In genomic region chr2:102252651-102253050, GRCm38 (mm10) we compare ENCODE assay signal across 13 mouse cellular contexts.
A peak's percentile ranks its signal among the peaks of the same experiment; 100 is the strongest.
DNase-seq lines count a peak whose midpoint lies in the region; ATAC-seq and TF ChIP-seq lines count a peak whose summit lies in the region.
"Had no signal": no experiment of that assay in that cellular context is flagged by ENCODE, and none has a peak within 500 bp of the region (broad histone marks: within the 10 kb centered on the region; RNA-seq: fewer than 3 reads in every experiment).

No protein-coding gene starts in this region.

- no peak for TF ChIP-seq POLR2A in cerebellum, adult 2 months (IDR thresholded peaks at IDR 0.05; ENCODE audit: borderline replicate concordance, insufficient read depth, low read length)

- DNase-seq in cerebellum, adult 2 months: peak; percentile 21 to 22
- DNase-seq in cerebellum, adult 9-10 months: no peak
- peak; percentile 21 for DNase-seq in kidney, postnatal 10 days
- no peak for DNase-seq in kidney, adult 9 months
- DNase-seq in Muller cell, postnatal 12 days (ENCODE audit: inconsistent ontology term): peak; percentile 60
- DNase-seq in cerebellum, postnatal 25 days: peak; percentile 18 to 34
- no peak for DNase-seq in embryo, embryonic 10 days (ENCODE audit: low spot score)
- DNase-seq: gastrocnemius, adult 2 months; kidney, adult 8-10 months; liver, postnatal 0 days; right cerebral cortex, postnatal 14 days had no signal

- no peak for TF ChIP-seq CTCF in cerebellum, adult 2 months (IDR thresholded peaks at IDR 0.05; ENCODE audit: borderline replicate concordance, insufficient read depth, low read depth, low read length)

- H3K9ac ChIP-seq in intestine, embryonic 16.5 days (ENCODE audit: low read depth, low read length): no peak overlapping the region
- H3K9ac ChIP-seq: liver, postnatal 0 days had no signal

- no peak overlapping the region for H3K4me3 ChIP-seq in cerebellum, adult 2 months (replicated peaks; ENCODE audit: insufficient read depth, low read depth, low read length)
- H3K4me3 ChIP-seq in intestine, embryonic 16.5 days (ENCODE audit: low read length): no peak overlapping the region
- H3K4me3 ChIP-seq: gastrocnemius, adult 2 months had no signal

- no peak overlapping the region for H3K4me2 ChIP-seq in intestine, embryonic 16.5 days (ENCODE audit: low read depth, low read length)
- H3K4me2 ChIP-seq: midbrain, embryonic 11.5 days had no signal

- no peak overlapping the region; the same call in 1 of the 2 replicates for H3K27ac ChIP-seq in cerebellum, adult 2 months (ENCODE audit: insufficient read depth, low read length)
- H3K27ac ChIP-seq in intestine, embryonic 16.5 days (ENCODE audit: low read length): no peak overlapping the region
- H3K27ac ChIP-seq: gastrocnemius, adult 2 months had no signal

- no peaks in the 10 kb centered on the region for H3K36me3 ChIP-seq in intestine, embryonic 16.5 days (ENCODE audit: control insufficient read depth, insufficient read depth, low read length)

- 31% methylated on average over 4 of the region's 4 CpGs for WGBS in cerebellum, adult 2 months
- 61% methylated on average over 4 of the region's 4 CpGs for WGBS in intestine, embryonic 16.5 days

- H3K9me3 ChIP-seq in intestine, embryonic 16.5 days (ENCODE audit: control insufficient read depth, low read length): no peaks in the 10 kb centered on the region

- peaks cover 3% of the 10 kb centered on the region; the same call in 1 of the 2 replicates for H3K4me1 ChIP-seq in cerebellum, adult 2 months (ENCODE audit: control insufficient read depth, insufficient read depth, low read length)
- H3K4me1 ChIP-seq in intestine, embryonic 16.5 days (ENCODE audit: control insufficient read depth, insufficient read depth, low read length): peaks cover 4% of the 10 kb centered on the region

- H3K27me3 ChIP-seq in cerebellum, adult 2 months (ENCODE audit: control insufficient read depth, insufficient read depth, low read length): no peaks in the 10 kb centered on the region
- H3K27me3 ChIP-seq in intestine, embryonic 16.5 days (replicated peaks; ENCODE audit: control insufficient read depth, insufficient read depth, low read length): no peaks in the 10 kb centered on the region

- no peak for ATAC-seq in intestine, embryonic 16.5 days
- ATAC-seq: liver, postnatal 0 days had no signal

Comparison
In these comparisons a context has a peak if more than half of its experiments do, and no peak if none do; other contexts are left out.
1. DNase-seq: peak in cerebellum, adult 2 months (2 of 2), kidney, postnatal 10 days (single experiment), Muller cell, postnatal 12 days (single experiment) and cerebellum, postnatal 25 days (2 of 2); none in cerebellum, adult 9-10 months (single experiment), kidney, adult 9 months (single experiment) and embryo, embryonic 10 days (single experiment).